Mouse (Mus musculus): ENCODE measurements around the gene 9430097D07Rik. TPM values are rescaled to one million over a fixed set of nuclear protein-coding genes. Genes with fewer than 3 reads are reported as not detected.

9430097D07Rik gene
- total RNA-seq, 1 experiment: 0.71 TPM

- Histone ChIP-seq H3K9me3 (ENCODE audit: control insufficient read depth, insufficient read depth, low read depth, low read length) (no peaks in the 10 kb centered on the region), H3K4me3 (ENCODE audit: insufficient read depth in 1 of 2, low read depth in 1 of 2, low read length in 2 of 2, poor library complexity in 1 of 2, severe bottlenecking in 1 of 2) (no peak overlapping the region), H3K9ac (ENCODE audit: insufficient read depth, low read depth, low read length, poor library complexity, severe bottlenecking) (no peak overlapping the region), H3K4me1 (ENCODE audit: control insufficient read depth in 2 of 2, insufficient read depth in 2 of 2, low read length in 2 of 2, poor library complexity in 1 of 2) (peaks cover 3 to 10% of the 10 kb centered on the region in 2 experiments; a peak in 3 of 4 replicates), H3K27ac (ENCODE audit: insufficient read depth, low read depth, low read length, poor library complexity, severe bottlenecking) (no peak overlapping the region), H3K36me3 (ENCODE audit: control insufficient read depth, insufficient read depth, low read length, poor library complexity, severe bottlenecking) (no peaks in the 10 kb centered on the region)
- no peak for DNase-seq (ENCODE audit: low read depth, low spot score)
- in situ Hi-C loops (cut with MboI; ENCODE audit: low sequenced_read_pairs in 2 of 2, unreplicated experiment in 2 of 2): no loop called here
- TF ChIP-seq ZC3H11A (IDR thresholded peaks at IDR 0.05; ENCODE audit: borderline replicate concordance, low read depth, low read length) (no peak), CHD2 (IDR thresholded peaks at IDR 0.05; ENCODE audit: low read depth, low read length) (no peak), ZNF384 (IDR thresholded peaks at IDR 0.05; ENCODE audit: low read depth, low read length) (no peak), HCFC1 (IDR thresholded peaks at IDR 0.05; ENCODE audit: borderline replicate concordance, insufficient read depth, low read length) (no peak), MAFK (IDR thresholded peaks at IDR 0.05; ENCODE audit: insufficient read depth, low read depth, low read length) (no peak)
These were observed 15.8 kb upstream of the 9430097D07Rik start for GRCm38 (mm10) chr2:32591249-32591648.

- TF ChIP-seq MAFK (IDR thresholded peaks at IDR 0.05; ENCODE audit: insufficient read depth, low read depth, low read length) (no peak), HCFC1 (IDR thresholded peaks at IDR 0.05; ENCODE audit: borderline replicate concordance, insufficient read depth, low read length) (no peak), ZC3H11A (IDR thresholded peaks at IDR 0.05; ENCODE audit: borderline replicate concordance, low read depth, low read length) (no peak), CHD2 (IDR thresholded peaks at IDR 0.05; ENCODE audit: low read depth, low read length) (no peak), ZNF384 (IDR thresholded peaks at IDR 0.05; ENCODE audit: low read depth, low read length) (no peak)
- peaks cover 3 to 10% of the 10 kb centered on the region in 2 experiments; a peak in 3 of 4 replicates for H3K4me1 ChIP-seq (ENCODE audit: control insufficient read depth in 2 of 2, insufficient read depth in 2 of 2, low read length in 2 of 2, poor library complexity in 1 of 2)
- no peak overlapping the region for H3K9ac ChIP-seq (ENCODE audit: insufficient read depth, low read depth, low read length, poor library complexity, severe bottlenecking)
- no peak overlapping the region for H3K4me3 ChIP-seq (ENCODE audit: insufficient read depth in 1 of 2, low read depth in 1 of 2, low read length in 2 of 2, poor library complexity in 1 of 2, severe bottlenecking in 1 of 2)
- H3K9me3 ChIP-seq (ENCODE audit: control insufficient read depth, insufficient read depth, low read depth, low read length): no peaks in the 10 kb centered on the region
- H3K36me3 ChIP-seq (ENCODE audit: control insufficient read depth, insufficient read depth, low read length, poor library complexity, severe bottlenecking): no peaks in the 10 kb centered on the region
- in situ Hi-C loops (cut with MboI; ENCODE audit: low sequenced_read_pairs in 2 of 2, unreplicated experiment in 2 of 2): no loop called here
- H3K27ac ChIP-seq (ENCODE audit: insufficient read depth, low read depth, low read length, poor library complexity, severe bottlenecking): no peak overlapping the region
- DNase-seq (ENCODE audit: low read depth, low spot score): no peak
These were observed 14.7 kb upstream of the 9430097D07Rik start for GRCm38 (mm10) chr2:32590224-32590623.

- TF ChIP-seq CHD2 (IDR thresholded peaks at IDR 0.05; ENCODE audit: low read depth, low read length) (no peak), MAFK (IDR thresholded peaks at IDR 0.05; ENCODE audit: insufficient read depth, low read depth, low read length) (no peak), ZC3H11A (IDR thresholded peaks at IDR 0.05; ENCODE audit: borderline replicate concordance, low read depth, low read length) (no peak), HCFC1 (IDR thresholded peaks at IDR 0.05; ENCODE audit: borderline replicate concordance, insufficient read depth, low read length) (no peak)
- Histone ChIP-seq H3K36me3 (ENCODE audit: control insufficient read depth, insufficient read depth, low read length, poor library complexity, severe bottlenecking) (no peaks in the 10 kb centered on the region), H3K27ac (ENCODE audit: insufficient read depth, low read depth, low read length, poor library complexity, severe bottlenecking) (no peak overlapping the region), H3K9me3 (ENCODE audit: control insufficient read depth, insufficient read depth, low read depth, low read length) (no peaks in the 10 kb centered on the region), H3K4me1 (ENCODE audit: control insufficient read depth in 2 of 2, insufficient read depth in 2 of 2, low read length in 2 of 2, poor library complexity in 1 of 2) (peaks cover 3 to 9% of the 10 kb centered on the region in 2 experiments; a peak in 3 of 4 replicates), H3K4me3 (ENCODE audit: insufficient read depth in 1 of 2, low read depth in 1 of 2, low read length in 2 of 2, poor library complexity in 1 of 2, severe bottlenecking in 1 of 2) (peak overlapping the region; percentile 40 to 42; a peak in 3 of 4 replicates), H3K9ac (ENCODE audit: insufficient read depth, low read depth, low read length, poor library complexity, severe bottlenecking) (peak overlapping the region; percentile 49)
- in situ Hi-C loops (cut with MboI; ENCODE audit: low sequenced_read_pairs in 2 of 2, unreplicated experiment in 2 of 2): no loop called here
- DNase-seq (ENCODE audit: low read depth, low spot score): no peak
These were observed 13.8 kb upstream of the 9430097D07Rik start for GRCm38 (mm10) chr2:32589213-32589795.

- no peak for DNase-seq (ENCODE audit: low read depth, low spot score)
- H3K4me3 ChIP-seq (ENCODE audit: insufficient read depth in 1 of 2, low read depth in 1 of 2, low read length in 2 of 2, poor library complexity in 1 of 2, severe bottlenecking in 1 of 2): peak overlapping the region; percentile 75 to 81
- no peak overlapping the region for H3K27ac ChIP-seq (ENCODE audit: insufficient read depth, low read depth, low read length, poor library complexity, severe bottlenecking)
These were observed 12.3 kb upstream of the 9430097D07Rik start for GRCm38 (mm10) chr2:32587731-32588321.

More at GRCm38 (mm10) chr2:32587731-32588321, 12.3 kb upstream of the 9430097D07Rik start:
- Histone ChIP-seq H3K4me1 (ENCODE audit: control insufficient read depth in 2 of 2, insufficient read depth in 2 of 2, low read length in 2 of 2, poor library complexity in 1 of 2) (peaks cover 3 to 7% of the 10 kb centered on the region in 2 experiments; a peak in 3 of 4 replicates), H3K9ac (ENCODE audit: insufficient read depth, low read depth, low read length, poor library complexity, severe bottlenecking) (peak overlapping the region; percentile 80; the same call in 1 of the 2 replicates), H3K9me3 (ENCODE audit: control insufficient read depth, insufficient read depth, low read depth, low read length) (no peaks in the 10 kb centered on the region), H3K36me3 (ENCODE audit: control insufficient read depth, insufficient read depth, low read length, poor library complexity, severe bottlenecking) (no peaks in the 10 kb centered on the region)
- in situ Hi-C loops (cut with MboI; ENCODE audit: low sequenced_read_pairs in 2 of 2, unreplicated experiment in 2 of 2): no loop called here
- TF ChIP-seq MAFK (IDR thresholded peaks at IDR 0.05; ENCODE audit: insufficient read depth, low read depth, low read length) (no peak), CHD2 (IDR thresholded peaks at IDR 0.05; ENCODE audit: low read depth, low read length) (no peak), HCFC1 (IDR thresholded peaks at IDR 0.05; ENCODE audit: borderline replicate concordance, insufficient read depth, low read length) (no peak), ZC3H11A (IDR thresholded peaks at IDR 0.05; ENCODE audit: borderline replicate concordance, low read depth, low read length) (no peak), ZNF384 (IDR thresholded peaks at IDR 0.05; ENCODE audit: low read depth, low read length) (no peak)
